Mouse (Mus musculus) kidney, postnatal 0 days (tissue): Measurements from ENCODE around the gene Apol11b. TPM values are rescaled to one million over a fixed set of nuclear protein-coding genes. Genes with fewer than 3 reads are reported as not detected.

ENCODE experiments used
- ATAC-seq: fragments of 200-750 bp; cut with Nextera tagmentation; replicated peaks from 2 replicates; pipeline ENCODE4 v1.8.0; 2017; ENCODE audit warnings: low read depth, moderate number of reproducible peaks, moderate TSS enrichment, moderate library complexity; ENCODE audit not compliant: low FRiP score
- DNase-seq: peaks from one replicate; pipeline ENCODE4 v3.0.0-alpha.2; 2016; ENCODE audit warnings: low spot score
- H3K27ac ChIP-seq: fragments of 300-500 bp; sonication (generic); 2 replicates; pipeline ENCODE4 v1.5.1; 2014; ENCODE audit warnings: mild to moderate bottlenecking
- H3K27me3 ChIP-seq: fragments of 300-500 bp; sonication (generic); 2 replicates; pipeline ENCODE4 v1.6.1; 2014; ENCODE audit warnings: low read length, mixed read lengths; ENCODE audit not compliant: insufficient read depth
- H3K36me3 ChIP-seq: fragments of 300-500 bp; sonication (generic); 2 replicates; pipeline ENCODE4 v1.6.1; 2014; ENCODE audit warnings: low read length, mixed read lengths; ENCODE audit not compliant: insufficient read depth
- H3K4me1 ChIP-seq: fragments of 300-500 bp; sonication (generic); replicated peaks from 2 replicates; pipeline ENCODE4 v1.6.1; 2014; ENCODE audit warnings: antibody characterized with exemption, low read length, mixed read lengths; ENCODE audit not compliant: insufficient read depth
- H3K4me2 ChIP-seq: fragments of 300-500 bp; sonication (generic); 2 replicates; pipeline ENCODE4 v1.6.1; 2014; ENCODE audit warnings: mild to moderate bottlenecking, low read length, moderate library complexity, mixed read lengths
- H3K4me3 ChIP-seq: fragments of 300-500 bp; sonication (generic); replicated peaks from 2 replicates; pipeline ENCODE4 v1.5.1; 2014; ENCODE audit warnings: low read depth, low read length
- H3K9ac ChIP-seq: fragments of 300-500 bp; sonication (generic); 2 replicates; pipeline ENCODE4 v1.6.1; 2014; ENCODE audit warnings: low read depth, low read length
- H3K9me3 ChIP-seq: fragments of 300-500 bp; sonication (generic); replicated peaks from 2 replicates; pipeline ENCODE4 v1.6.1; 2016; ENCODE audit warnings: low read length, inconsistent platforms, mixed read lengths
- CTCF ChIP-seq: IDR thresholded peaks from 2 replicates; pipeline ENCODE4 v1.5.1; 2016; ENCODE audit warnings: antibody characterized with exemption, low read depth, mild to moderate bottlenecking, moderate library complexity
- WGBS: fragments of 180-500 bp; shearing (Covaris S2); extraction: QIAGEN DNeasy Blood & Tissue Kit; methylation state at CpG from one replicate; pipeline ENCODE4 v1.1.7; 2014; 5-methylcytosine and 5-hydroxymethylcytosine counted together
- polyA plus RNA-seq: library from polyadenylated mRNA; unstranded; fragments of >200 nt; fragmentation: Nextera tagmentation; extraction: Ambion mirVana; gene quantifications from 2 replicates; pipeline ENCODE4 v1.2.1, GENCODE M21; 2015

Apol11b gene
- polyA plus RNA-seq, 1 experiment from 2014 or later: not detected

- H3K9ac ChIP-seq: no peak overlapping the region
- 74% methylated on average over 1 of the region's 1 CpGs for WGBS
- H3K36me3 ChIP-seq: no peaks in the 10 kb centered on the region
- ATAC-seq (no peak), DNase-seq (no peak)
- no peaks in the 10 kb centered on the region for H3K27me3 ChIP-seq
- no peaks in the 10 kb centered on the region for H3K9me3 ChIP-seq
- H3K4me3 ChIP-seq: no peak overlapping the region
- H3K4me2 ChIP-seq: no peak overlapping the region
- no peak for TF ChIP-seq CTCF
- no peak overlapping the region for H3K27ac ChIP-seq
- H3K4me1 ChIP-seq: no peaks in the 10 kb centered on the region
Measured at GRCm38 (mm10) chr15:77593557-77593956, 49.5 kb downstream of the Apol11b start.

- Histone ChIP-seq H3K9me3 (no peaks in the 10 kb centered on the region), H3K27ac (no peak overlapping the region), H3K36me3 (no peaks in the 10 kb centered on the region), H3K4me3 (no peak overlapping the region), H3K4me2 (no peak overlapping the region), H3K27me3 (no peaks in the 10 kb centered on the region), H3K9ac (no peak overlapping the region), H3K4me1 (no peaks in the 10 kb centered on the region)
- DNase-seq (peak; percentile 54), ATAC-seq (peak; percentile 49; the same call in 1 of the 2 replicates)
- no peak for TF ChIP-seq CTCF
- WGBS: 62% methylated on average over 2 of the region's 2 CpGs
Measured at GRCm38 (mm10) chr15:77590881-77591280, 52.2 kb downstream of the Apol11b start.

- no peak for TF ChIP-seq CTCF
Measured at GRCm38 (mm10) chr15:77588981-77589380, 54.1 kb downstream of the Apol11b start.

DNA sequence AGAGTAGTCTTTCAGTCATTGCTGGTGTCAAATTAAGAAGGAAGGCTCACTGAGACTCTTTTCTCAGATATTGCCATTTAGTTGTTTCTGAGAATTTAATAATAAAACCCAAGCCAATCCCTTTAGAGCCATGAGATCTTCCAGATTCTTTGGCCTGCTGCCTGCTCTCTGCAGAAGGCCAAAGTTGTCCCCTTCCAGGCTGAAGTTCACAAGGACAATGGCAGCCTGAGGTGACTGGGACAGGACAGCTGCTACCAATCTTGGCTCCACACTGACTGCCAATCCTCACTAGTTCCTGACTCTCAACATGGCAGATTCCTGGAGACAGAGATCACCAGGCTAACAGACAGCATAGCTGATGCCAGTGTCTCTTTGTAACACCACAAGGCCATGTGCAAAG is 56.1 kb downstream of the Apol11b start:
- no peak overlapping the region for H3K4me2 ChIP-seq
- no peak overlapping the region for H3K9ac ChIP-seq
- ATAC-seq (no peak), DNase-seq (no peak)
- H3K9me3 ChIP-seq: no peaks in the 10 kb centered on the region
- H3K4me1 ChIP-seq: no peaks in the 10 kb centered on the region
- H3K36me3 ChIP-seq: no peaks in the 10 kb centered on the region
- TF ChIP-seq CTCF: no peak
- H3K27ac ChIP-seq: no peak overlapping the region
- H3K4me3 ChIP-seq: no peak overlapping the region
- no peaks in the 10 kb centered on the region for H3K27me3 ChIP-seq

More at GRCm38 (mm10) chr15:77588981-77589380, 54.1 kb downstream of the Apol11b start:
- Histone ChIP-seq H3K36me3 (no peaks in the 10 kb centered on the region), H3K4me2 (no peak overlapping the region), H3K27me3 (no peaks in the 10 kb centered on the region), H3K9me3 (no peaks in the 10 kb centered on the region), H3K4me3 (no peak overlapping the region), H3K4me1 (no peaks in the 10 kb centered on the region), H3K27ac (no peak overlapping the region), H3K9ac (no peak overlapping the region)
- ATAC-seq (no peak), DNase-seq (no peak)

Other genes with a start within 250 kb of the Apol11b start
- 0.09 and 0.13 TPM in 2 replicates for gene Apol7a, start 244.2 kb downstream of the Apol11b start, polyA plus RNA-seq
- gene Apol9a, start 232.2 kb downstream of the Apol11b start, polyA plus RNA-seq: 0.33 TPM in 1 of 2 replicates, not detected in the other
- gene Apol7b, start 195.8 kb downstream of the Apol11b start, polyA plus RNA-seq: not detected in 2 replicates
- gene Apol10a, start 166.2 kb downstream of the Apol11b start, polyA plus RNA-seq: 0.11 TPM in 1 of 2 replicates, not detected in the other
- not detected in 2 replicates for gene Apol11a, start 135.0 kb downstream of the Apol11b start, polyA plus RNA-seq
- gene Apol7c, start 110.0 kb downstream of the Apol11b start, polyA plus RNA-seq: not detected in 2 replicates
- gene 1700025B11Rik, start 81.4 kb downstream of the Apol11b start, polyA plus RNA-seq: not detected in 2 replicates
- 0.12 and 0.24 TPM in 2 replicates for gene Apol10b, start 47.2 kb downstream of the Apol11b start, polyA plus RNA-seq
- gene Gm36245, start 44.0 kb downstream of the Apol11b start, polyA plus RNA-seq: not detected in 2 replicates
- not detected in 2 replicates for gene Apol7e, start 55.6 kb upstream of the Apol11b start, polyA plus RNA-seq
- gene Apol9b, start 85.8 kb upstream of the Apol11b start, polyA plus RNA-seq: 0.14 and 0.15 TPM in 2 replicates
- gene Apol8, start 113.7 kb upstream of the Apol11b start, polyA plus RNA-seq: not detected in 2 replicates
- gene Myh9, start 198.9 kb upstream of the Apol11b start, polyA plus RNA-seq: 52.9 and 57.2 TPM in 2 replicates